Mouse (Mus musculus) MEL (cell line): Measurements from ENCODE around the gene Gnaz. TPM values are rescaled to one million over a fixed set of nuclear protein-coding genes. Genes with fewer than 3 reads are reported as not detected.

Experiments used
- DNase-seq: peaks from one replicate; pipeline ENCODE4 v3.0.0; 2011; ENCODE audit warnings: low read depth, low spot score
- H3K27ac ChIP-seq: 2 replicates; pipeline ENCODE4 v1.5.1; 2012; ENCODE audit warnings: low read depth, mild to moderate bottlenecking, control low read depth, low read length, moderate library complexity; ENCODE audit not compliant: control insufficient read depth
- H3K27me3 ChIP-seq, 2 experiments: fragments of 150-350 bp in 1 of 2; sonication (generic) in 1 of 2; 2 replicates each; pipeline ENCODE4 v1.6.1; 2012; ENCODE audit warnings: low read length in 2 of 2, mild to moderate bottlenecking in 2 of 2, improper control_type of control experiment in 1 of 2, moderate library complexity in 1 of 2; ENCODE audit not compliant: insufficient read depth in 2 of 2, control insufficient read depth in 1 of 2
- H3K36me3 ChIP-seq, 2 experiments: 2 replicates each; pipeline ENCODE4 v1.6.1; 2012 to 2014; ENCODE audit warnings: low read length in 2 of 2, improper control_type of control experiment in 1 of 2, inconsistent platforms in 1 of 2, mild to moderate bottlenecking in 1 of 2; ENCODE audit not compliant: insufficient read depth in 2 of 2, control insufficient read depth in 1 of 2
- H3K4me1 ChIP-seq, 2 experiments: fragments of 150-350 bp in 1 of 2; sonication (generic) in 1 of 2; 2 replicates each; pipeline ENCODE4 v1.6.1; 2012; ENCODE audit warnings: low read length in 2 of 2, improper control_type of control experiment in 1 of 2, mild to moderate bottlenecking in 1 of 2; ENCODE audit not compliant: insufficient read depth in 2 of 2, control insufficient read depth in 1 of 2
- H3K4me3 ChIP-seq, 2 experiments: fragments of 150-350 bp in 1 of 2; sonication (generic) in 1 of 2; 2 replicates each; pipeline ENCODE4 v1.5.1; 2012; ENCODE audit warnings: low read depth in 2 of 2, low read length in 2 of 2, mild to moderate bottlenecking in 2 of 2, moderate library complexity in 2 of 2, control low read depth in 1 of 2, improper control_type of control experiment in 1 of 2; ENCODE audit not compliant: control insufficient read depth in 1 of 2, insufficient read depth in 1 of 2
- H3K79me2 ChIP-seq: 2 replicates; pipeline ENCODE4 v1.6.1; 2012; ENCODE audit warnings: mild to moderate bottlenecking, low read length, moderate library complexity; ENCODE audit not compliant: control insufficient read depth, poor library complexity, insufficient read depth
- H3K9ac ChIP-seq: 2 replicates; pipeline ENCODE4 v1.6.1; 2012; ENCODE audit warnings: low read depth, mild to moderate bottlenecking, control low read depth, low read length, moderate library complexity; ENCODE audit not compliant: control insufficient read depth, poor library complexity, severe bottlenecking
- H3K9me3 ChIP-seq: fragments of 150-350 bp; sonication (generic); replicated peaks from 2 replicates; pipeline ENCODE4 v1.6.1; 2012; ENCODE audit warnings: mild to moderate bottlenecking, low read length, improper control_type of control experiment, moderate library complexity; ENCODE audit not compliant: insufficient read depth
- BHLHE40 ChIP-seq: IDR thresholded peaks from 2 replicates; pipeline ENCODE4 v1.6.1; 2012; ENCODE audit warnings: low read depth, mild to moderate bottlenecking, inconsistent platforms, low read length, improper control_type of control experiment, borderline replicate concordance
- CHD2 ChIP-seq: IDR thresholded peaks from 2 replicates; pipeline ENCODE4 v1.6.1; 2011; ENCODE audit warnings: low read length, improper control_type of control experiment
- E2F4 ChIP-seq: IDR thresholded peaks from 2 replicates; pipeline ENCODE4 v1.6.1; 2011; ENCODE audit warnings: low read depth, low read length, improper control_type of control experiment, borderline replicate concordance
- ETS1 ChIP-seq: IDR thresholded peaks from 2 replicates; pipeline ENCODE4 v1.6.1; 2012; ENCODE audit warnings: low read depth, mild to moderate bottlenecking, inconsistent platforms, low read length, improper control_type of control experiment, moderate library complexity
- GATA1 ChIP-seq: IDR thresholded peaks from 2 replicates; pipeline ENCODE4 v1.6.1; 2011; ENCODE audit warnings: low read depth, low read length, improper control_type of control experiment
- HCFC1 ChIP-seq: IDR thresholded peaks from 2 replicates; pipeline ENCODE4 v1.6.1; 2012; ENCODE audit warnings: low read depth, mild to moderate bottlenecking, inconsistent platforms, low read length, improper control_type of control experiment, moderate library complexity
- MAZ ChIP-seq: IDR thresholded peaks from 2 replicates; pipeline ENCODE4 v1.6.1; 2012; ENCODE audit warnings: low read depth, mild to moderate bottlenecking, inconsistent platforms, low read length, improper control_type of control experiment
- MYB ChIP-seq: IDR thresholded peaks from 2 replicates; pipeline ENCODE4 v1.6.1; 2011; ENCODE audit warnings: mild to moderate bottlenecking, low read depth, low read length, improper control_type of control experiment
- NELFE ChIP-seq: IDR thresholded peaks from 2 replicates; pipeline ENCODE4 v1.6.1; 2011; ENCODE audit warnings: low read depth, low read length, improper control_type of control experiment
- POLR2AphosphoS2 ChIP-seq: IDR thresholded peaks from 2 replicates; pipeline ENCODE4 v1.6.1; 2011; ENCODE audit warnings: low read length, improper control_type of control experiment
- POLR2AphosphoS5 ChIP-seq: IDR thresholded peaks from 2 replicates; pipeline ENCODE4 v1.6.1; 2012; ENCODE audit warnings: low read depth, borderline replicate concordance, mild to moderate bottlenecking, inconsistent platforms, low read length, moderate library complexity, mixed read lengths
- RCOR1 ChIP-seq: IDR thresholded peaks from 2 replicates; pipeline ENCODE4 v1.6.1; 2012; ENCODE audit warnings: low read depth, mild to moderate bottlenecking, inconsistent platforms, low read length, improper control_type of control experiment
- SIN3A ChIP-seq: IDR thresholded peaks from 2 replicates; pipeline ENCODE4 v1.6.1; 2012; ENCODE audit warnings: low read length, improper control_type of control experiment, inconsistent platforms
- TCF12 ChIP-seq: IDR thresholded peaks from 2 replicates; pipeline ENCODE4 v1.6.1; 2014; ENCODE audit warnings: low read depth, mild to moderate bottlenecking, inconsistent platforms, low read length, improper control_type of control experiment, moderate library complexity
- UBTF ChIP-seq: IDR thresholded peaks from 2 replicates; pipeline ENCODE4 v1.6.1; 2012; ENCODE audit warnings: low read depth, mild to moderate bottlenecking, inconsistent platforms, low read length, improper control_type of control experiment, moderate library complexity, borderline replicate concordance; ENCODE audit not compliant: insufficient read depth
- USF1 ChIP-seq: IDR thresholded peaks from 2 replicates; pipeline ENCODE4 v1.6.1; 2014; ENCODE audit warnings: low read depth, mild to moderate bottlenecking, inconsistent platforms, low read length, improper control_type of control experiment, moderate library complexity
- ZC3H11A ChIP-seq: IDR thresholded peaks from 2 replicates; pipeline ENCODE4 v1.6.1; 2012; ENCODE audit warnings: low read depth, mild to moderate bottlenecking, inconsistent platforms, low read length, improper control_type of control experiment
- ZNF384 ChIP-seq: IDR thresholded peaks from 2 replicates; pipeline ENCODE4 v1.6.1; 2012; ENCODE audit warnings: low read depth, mild to moderate bottlenecking, inconsistent platforms, low read length, improper control_type of control experiment
- polyA plus RNA-seq, 2 experiments: library from polyadenylated mRNA; stranded (reverse) in 1 of 2; unstranded in 1 of 2; fragments of >175 nt in 1 of 2; fragments of >200 nt in 1 of 2; gene quantifications; 2 replicates each; pipeline versions ENCODE4 v1.2.1 to v1.2.4; 2012; ENCODE audit warnings: low replicate concordance in 2 of 2, low read depth in 1 of 2; ENCODE audit not compliant: insufficient read length in 2 of 2, insufficient read depth in 1 of 2, missing spikeins in 1 of 2
- total RNA-seq: library from RNA; depleted of rRNA; stranded (reverse); fragments of 300-350 nt; gene quantifications from 2 replicates; pipeline ENCODE4 v1.2.3, GENCODE M21; 2012

Gene Gnaz
- total and polyA plus RNA-seq, 3 experiments: not detected

GRCm38 (mm10) chr10:75062189-75062561, 95.2 kb downstream of the Gnaz start:
- Histone ChIP-seq H3K9me3 (no peaks in the 10 kb centered on the region), H3K9ac (no peak overlapping the region), H3K79me2 (no peaks in the 10 kb centered on the region), H3K4me1 (no peaks in the 10 kb centered on the region), H3K27ac (no peak overlapping the region), H3K27me3 (no peaks in the 10 kb centered on the region; a peak in 1 of 4 replicates), H3K36me3 (no peaks in the 10 kb centered on the region), H3K4me3 (no peak overlapping the region)
- TF ChIP-seq HCFC1: no peak
- TF ChIP-seq SIN3A: no peak
- TF ChIP-seq USF1: no peak
- TF ChIP-seq RCOR1: no peak
- TF ChIP-seq POLR2AphosphoS2: no peak
- no peak for TF ChIP-seq POLR2AphosphoS5
- TF ChIP-seq ZNF384: no peak
- no peak for TF ChIP-seq MAZ
- no peak for TF ChIP-seq E2F4
- no peak for DNase-seq

DNA sequence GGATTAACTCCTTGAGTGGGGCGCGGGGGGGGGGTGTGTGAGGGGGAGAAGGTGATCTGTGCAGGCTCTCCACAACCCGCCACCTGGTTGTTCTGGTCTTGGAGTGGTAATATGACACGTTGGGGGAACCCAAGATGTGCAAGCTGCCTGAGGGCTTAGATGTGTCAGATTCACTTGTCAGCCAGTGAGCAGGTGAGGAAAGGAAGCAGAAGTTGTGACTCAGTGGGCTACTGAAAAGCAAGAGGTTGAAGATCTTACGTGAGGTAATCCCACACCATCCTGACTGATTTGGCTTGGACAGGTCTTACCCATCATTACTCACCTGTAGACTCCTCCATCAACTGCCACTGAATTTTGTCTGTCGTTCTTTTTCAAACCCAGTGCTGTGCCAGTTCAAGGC, 95.6 kb downstream of the Gnaz start:
- no peaks in the 10 kb centered on the region for H3K79me2 ChIP-seq
- no peak for DNase-seq
- no peaks in the 10 kb centered on the region for H3K36me3 ChIP-seq
- no peak overlapping the region for H3K27ac ChIP-seq
- H3K9me3 ChIP-seq: no peaks in the 10 kb centered on the region
- no peak overlapping the region for H3K9ac ChIP-seq
- H3K27me3 ChIP-seq: no peaks in the 10 kb centered on the region; a peak in 1 of 4 replicates
- no peak overlapping the region for H3K4me3 ChIP-seq
- TF ChIP-seq CHD2: no peak
- TF ChIP-seq ZNF384: no peak
- TF ChIP-seq NELFE: no peak
- no peak for TF ChIP-seq UBTF
- TF ChIP-seq MYB: no peak
- no peak for TF ChIP-seq ZC3H11A
- no peak for TF ChIP-seq ETS1
- no peak for TF ChIP-seq GATA1
- TF ChIP-seq TCF12: no peak
- TF ChIP-seq POLR2AphosphoS2: no peak
- no peak for TF ChIP-seq BHLHE40
- TF ChIP-seq USF1: no peak
- no peaks in the 10 kb centered on the region for H3K4me1 ChIP-seq
